Mouse (Mus musculus): ENCODE measurements around the gene Apba2. TPM values are rescaled to one million over a fixed set of nuclear protein-coding genes. Genes with fewer than 3 reads are reported as not detected.

The Apba2 gene
- polyA plus RNA-seq, 1 experiment, result not detected

DNA sequence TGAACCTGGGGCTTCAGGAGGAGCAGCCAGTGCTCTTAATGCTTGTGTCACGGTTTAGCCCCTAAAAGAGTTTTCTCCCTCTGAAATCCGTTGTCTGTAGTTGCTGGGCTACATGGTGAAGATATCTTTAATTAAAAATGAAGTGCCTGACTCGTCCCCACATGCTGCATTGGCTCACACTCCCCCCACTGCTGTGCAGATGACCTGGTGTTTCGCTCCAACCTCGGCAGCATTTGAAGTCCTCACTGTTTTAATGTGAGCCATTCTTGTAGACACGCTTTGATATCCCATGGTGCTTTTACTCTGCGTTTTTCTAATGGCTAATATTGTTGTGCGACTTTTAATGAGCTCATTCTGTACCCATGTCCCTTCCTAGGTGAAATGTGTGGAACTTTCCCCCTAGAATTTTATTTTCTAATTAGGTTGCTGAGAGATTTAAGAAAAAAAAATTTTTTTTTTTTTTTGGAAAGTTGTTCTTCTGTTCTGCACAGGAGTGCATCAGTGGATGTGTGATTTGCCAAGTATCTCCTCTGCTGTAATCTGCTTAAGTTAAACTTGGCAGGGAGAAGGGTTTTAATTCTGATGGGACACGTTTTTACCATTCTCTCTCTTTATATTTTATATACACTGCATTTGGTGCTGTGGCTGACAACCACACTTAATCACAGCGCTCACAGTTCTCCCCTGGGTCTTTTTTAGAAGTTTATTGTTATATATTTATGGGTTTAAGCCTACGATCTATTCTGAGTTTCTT lies 87.3 kb downstream of the Apba2 start:
- H3K27ac ChIP-seq (ENCODE audit: insufficient read depth, low read depth, low read length), result no peak overlapping the region

DNA sequence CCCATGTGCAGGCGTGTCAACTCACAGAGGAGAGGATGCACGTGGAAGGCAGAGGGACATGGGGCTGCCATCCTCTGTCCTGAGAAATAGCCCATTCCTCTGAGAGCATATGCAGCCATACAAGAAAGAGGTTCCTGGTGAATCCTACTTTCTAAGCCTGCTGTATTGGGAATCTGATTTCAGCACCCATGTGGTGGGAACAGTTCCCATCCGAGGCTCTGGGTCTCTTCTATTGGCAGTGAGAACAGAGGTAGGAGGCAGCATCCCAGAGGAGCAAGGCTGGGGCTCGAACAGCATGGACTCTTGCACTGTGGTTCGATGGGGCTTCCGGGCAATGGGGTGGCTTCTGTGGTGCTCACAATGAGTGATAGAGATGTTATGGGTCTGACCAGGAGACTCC lies 93.8 kb downstream of the Apba2 start:
- WGBS, result 79% methylated on average over 6 of the region's 6 CpGs
- no peak for TF ChIP-seq POLR2A (IDR thresholded peaks at IDR 0.05; ENCODE audit: insufficient read depth, low read depth, low read length)
- TF ChIP-seq CTCF (IDR thresholded peaks at IDR 0.05; ENCODE audit: insufficient read depth, low read depth, low read length), result no peak
- no peak overlapping the region for H3K27ac ChIP-seq (ENCODE audit: insufficient read depth, low read depth, low read length)
- H3K4me3 ChIP-seq (ENCODE audit: insufficient read depth, low read depth, low read length), result no peak overlapping the region
- peaks cover 5% of the 10 kb centered on the region; the same call in 1 of the 2 replicates for H3K4me1 ChIP-seq (ENCODE audit: control insufficient read depth, insufficient read depth, low read length)

More for the DNA sequence above, 87.3 kb downstream of the Apba2 start:
- Histone ChIP-seq H3K4me1 (ENCODE audit: control insufficient read depth, insufficient read depth, low read length) (peaks cover 4% of the 10 kb centered on the region), H3K4me3 (ENCODE audit: insufficient read depth, low read depth, low read length) (no peak overlapping the region)
- 54% methylated on average over 11 of the region's 11 CpGs for WGBS
- TF ChIP-seq CTCF (IDR thresholded peaks at IDR 0.05; ENCODE audit: insufficient read depth, low read depth, low read length) (no peak), POLR2A (IDR thresholded peaks at IDR 0.05; ENCODE audit: insufficient read depth, low read depth, low read length) (no peak)

DNA sequence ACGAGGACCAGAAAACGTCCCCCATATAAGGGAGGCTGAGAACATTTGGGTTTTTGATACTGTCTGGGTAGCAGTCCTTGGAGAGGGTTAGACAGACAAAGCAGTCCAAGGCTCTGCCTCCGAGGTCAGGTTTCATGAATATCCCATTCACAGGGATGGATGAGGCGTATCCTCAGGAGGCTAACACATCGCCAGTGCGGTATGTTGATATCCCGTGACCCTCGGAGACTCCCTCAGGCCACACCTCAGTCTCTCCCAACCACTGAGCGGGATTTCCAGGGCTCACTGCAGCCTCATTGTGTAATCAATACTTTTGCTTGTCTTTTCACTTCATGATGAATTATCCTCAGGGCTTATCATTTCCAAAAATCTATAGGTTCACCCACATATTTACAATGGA lies 95.1 kb downstream of the Apba2 start:
- Histone ChIP-seq H3K27ac (ENCODE audit: insufficient read depth, low read depth, low read length) (no peak overlapping the region), H3K4me3 (ENCODE audit: insufficient read depth, low read depth, low read length) (no peak overlapping the region), H3K4me1 (ENCODE audit: control insufficient read depth, insufficient read depth, low read length) (peaks cover 5% of the 10 kb centered on the region; the same call in 1 of the 2 replicates)
- WGBS, result 86% methylated on average over 9 of the region's 9 CpGs
- TF ChIP-seq POLR2A (IDR thresholded peaks at IDR 0.05; ENCODE audit: insufficient read depth, low read depth, low read length) (no peak), CTCF (IDR thresholded peaks at IDR 0.05; ENCODE audit: insufficient read depth, low read depth, low read length) (no peak)

DNA sequence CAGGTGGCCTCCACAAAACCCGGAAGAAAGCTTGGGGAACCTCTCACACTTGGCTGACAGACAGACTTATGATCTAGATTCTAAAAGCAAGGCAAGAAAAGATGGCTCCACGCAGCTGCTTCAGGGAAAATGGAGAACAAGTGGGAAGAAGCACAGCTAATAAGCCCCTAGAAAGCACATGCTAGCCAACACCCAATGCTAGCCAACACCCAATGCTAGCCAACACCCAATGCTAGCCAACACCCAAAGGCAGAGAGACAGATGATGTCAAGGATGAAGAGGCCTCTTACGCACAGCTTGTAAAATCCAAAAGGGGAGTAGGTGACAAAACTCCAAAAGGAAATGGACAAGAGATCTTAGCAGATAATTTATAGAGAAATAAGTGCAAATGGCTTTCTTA lies 108.4 kb downstream of the Apba2 start:
- no peak for TF ChIP-seq POLR2A (IDR thresholded peaks at IDR 0.05; ENCODE audit: insufficient read depth, low read depth, low read length)
- no peak for TF ChIP-seq CTCF (IDR thresholded peaks at IDR 0.05; ENCODE audit: insufficient read depth, low read depth, low read length)
- H3K4me1 ChIP-seq (ENCODE audit: control insufficient read depth, insufficient read depth, low read length), result no peaks in the 10 kb centered on the region
- WGBS, result 84% methylated on average over 3 of the region's 3 CpGs
- H3K27ac ChIP-seq (ENCODE audit: insufficient read depth, low read depth, low read length), result no peak overlapping the region
- H3K4me3 ChIP-seq (ENCODE audit: insufficient read depth, low read depth, low read length), result no peak overlapping the region

DNA sequence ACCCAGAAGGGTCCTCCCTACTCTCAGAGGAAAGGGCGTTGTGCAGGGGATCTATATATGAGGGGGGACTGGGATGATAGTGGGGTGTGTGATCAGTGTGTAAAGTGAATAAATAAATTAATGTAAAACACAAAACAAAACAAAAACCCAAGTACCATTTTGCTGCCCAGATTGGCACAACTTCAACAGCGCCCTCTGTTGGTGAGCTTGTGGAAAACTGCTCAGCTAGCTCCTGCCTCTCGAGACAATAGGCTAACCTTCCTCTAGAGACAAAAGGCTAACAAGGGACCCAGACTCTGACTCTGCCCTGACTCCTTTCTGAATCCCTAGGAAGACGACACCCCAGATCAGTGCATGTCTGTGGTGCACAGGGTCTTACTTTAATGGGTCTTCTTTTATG lies 109.4 kb downstream of the Apba2 start:
- 73% methylated on average over 4 of the region's 4 CpGs for WGBS
- H3K4me3 ChIP-seq (ENCODE audit: insufficient read depth, low read depth, low read length), result no peak overlapping the region
- H3K27ac ChIP-seq (ENCODE audit: insufficient read depth, low read depth, low read length), result no peak overlapping the region
- TF ChIP-seq POLR2A (IDR thresholded peaks at IDR 0.05; ENCODE audit: insufficient read depth, low read depth, low read length), result no peak
- no peak for TF ChIP-seq CTCF (IDR thresholded peaks at IDR 0.05; ENCODE audit: insufficient read depth, low read depth, low read length)
- no peaks in the 10 kb centered on the region for H3K4me1 ChIP-seq (ENCODE audit: control insufficient read depth, insufficient read depth, low read length)

DNA sequence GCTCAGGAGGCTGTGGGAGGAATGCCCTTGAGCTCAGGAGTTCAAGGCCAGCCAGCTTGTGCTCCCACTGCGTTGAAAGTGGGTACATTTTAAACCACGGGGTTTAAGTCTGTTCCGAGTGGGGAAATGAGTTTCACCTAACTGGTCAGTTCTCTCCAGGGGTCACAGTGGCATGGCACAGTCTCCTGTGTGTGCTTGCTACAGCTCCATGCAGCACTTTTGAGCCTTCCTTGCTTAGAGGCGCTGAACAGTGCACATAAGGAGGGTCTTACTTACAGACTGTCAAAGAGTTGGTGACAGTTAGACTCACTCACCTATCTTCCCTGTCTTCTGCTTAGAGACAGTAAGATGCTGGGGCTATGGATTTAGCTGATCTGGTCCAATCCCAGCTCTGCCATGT lies 117.8 kb downstream of the Apba2 start:
- no peak overlapping the region for H3K27ac ChIP-seq (ENCODE audit: insufficient read depth, low read depth, low read length)
- no peak overlapping the region for H3K4me3 ChIP-seq (ENCODE audit: insufficient read depth, low read depth, low read length)
- 97% methylated on average over 4 of the region's 4 CpGs for WGBS
- no peaks in the 10 kb centered on the region for H3K4me1 ChIP-seq (ENCODE audit: control insufficient read depth, insufficient read depth, low read length)
- TF ChIP-seq CTCF (IDR thresholded peaks at IDR 0.05; ENCODE audit: insufficient read depth, low read depth, low read length), result no peak

DNA sequence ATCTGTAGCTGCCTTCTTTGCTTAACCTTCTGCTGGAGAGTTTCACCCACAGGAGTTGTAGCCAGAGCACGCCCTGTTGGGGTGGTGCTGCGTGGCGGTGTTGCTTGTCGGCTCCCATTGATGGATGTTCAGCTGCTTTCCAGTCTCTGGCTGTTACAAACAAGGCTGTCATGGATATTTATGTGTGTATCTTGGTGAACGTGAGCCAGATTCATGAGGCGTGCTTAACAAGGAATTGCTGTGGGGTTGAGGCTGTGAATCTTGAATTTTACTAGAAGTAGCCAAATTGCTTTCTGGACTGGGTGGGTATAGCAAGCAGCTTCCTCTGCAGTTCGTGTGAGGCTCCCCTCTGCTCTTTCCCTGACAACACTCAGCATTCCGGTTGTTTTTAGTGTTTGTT lies 125.0 kb downstream of the Apba2 start:
- Histone ChIP-seq H3K4me1 (ENCODE audit: control insufficient read depth, insufficient read depth, low read length) (peaks cover 11% of the 10 kb centered on the region), H3K27ac (ENCODE audit: insufficient read depth, low read depth, low read length) (no peak overlapping the region), H3K4me3 (ENCODE audit: insufficient read depth, low read depth, low read length) (no peak overlapping the region)
- TF ChIP-seq POLR2A (IDR thresholded peaks at IDR 0.05; ENCODE audit: insufficient read depth, low read depth, low read length) (no peak), CTCF (IDR thresholded peaks at IDR 0.05; ENCODE audit: insufficient read depth, low read depth, low read length) (no peak)
- 78% methylated on average over 8 of the region's 8 CpGs for WGBS

DNA sequence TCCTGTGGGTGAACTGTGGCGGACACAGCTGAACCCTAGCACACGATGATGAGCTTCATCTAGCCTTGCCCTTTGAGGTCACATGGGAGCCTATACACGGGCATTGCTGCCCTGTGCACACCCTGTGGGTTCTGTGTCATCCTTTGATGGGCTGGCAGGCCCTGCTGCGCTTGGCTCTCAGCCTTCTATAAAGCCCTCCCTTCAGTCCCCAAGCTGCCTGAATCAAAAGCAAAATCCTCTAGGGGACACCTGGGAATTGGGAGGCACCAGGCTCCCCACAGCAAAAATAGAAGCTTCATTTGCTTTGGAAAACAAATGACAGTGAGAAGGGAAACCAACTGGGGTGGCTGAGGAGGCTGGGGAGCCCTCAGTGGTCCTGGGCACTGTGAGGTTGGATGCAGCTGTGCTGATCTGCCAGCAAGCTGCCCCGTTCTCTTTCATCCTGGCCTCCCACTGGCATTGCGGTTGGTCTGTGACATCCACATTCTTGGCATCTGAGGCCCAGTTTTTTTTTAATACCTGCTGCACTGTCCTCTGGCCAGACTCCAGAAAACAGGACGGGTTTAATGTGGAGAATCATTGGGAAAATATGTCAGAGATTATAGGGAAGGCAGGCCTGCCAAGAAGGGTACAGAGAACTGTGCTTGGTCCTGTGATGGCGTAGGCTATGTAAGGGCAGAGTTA lies 126.6 kb downstream of the Apba2 start:
- H3K4me1 ChIP-seq (ENCODE audit: control insufficient read depth, insufficient read depth, low read length), result peaks cover 15% of the 10 kb centered on the region
- WGBS, result 58% methylated on average over 8 of the region's 8 CpGs
- TF ChIP-seq CTCF (IDR thresholded peaks at IDR 0.05; ENCODE audit: insufficient read depth, low read depth, low read length) (no peak), POLR2A (IDR thresholded peaks at IDR 0.05; ENCODE audit: insufficient read depth, low read depth, low read length) (no peak)
- H3K4me3 ChIP-seq (ENCODE audit: insufficient read depth, low read depth, low read length), result no peak overlapping the region
- H3K27ac ChIP-seq (ENCODE audit: insufficient read depth, low read depth, low read length), result no peak overlapping the region

DNA sequence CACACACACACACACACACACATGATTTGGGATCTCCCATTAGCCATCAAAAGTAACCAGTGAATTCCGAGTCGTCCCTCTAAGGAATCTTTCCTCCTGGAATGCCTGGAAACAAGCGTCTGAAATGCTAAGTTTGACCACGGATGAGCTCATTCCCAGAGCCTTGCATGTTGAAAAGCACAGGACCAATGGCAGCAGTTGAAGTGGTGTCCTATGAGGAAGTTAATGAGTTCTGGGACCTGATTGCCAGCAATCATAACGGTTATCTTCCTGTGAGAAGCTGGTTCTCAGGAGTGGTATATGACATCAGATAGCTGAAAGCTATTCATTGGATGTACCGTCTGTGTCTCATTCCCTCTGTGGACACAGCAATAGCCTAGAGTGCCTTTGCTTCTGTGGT lies 129.2 kb downstream of the Apba2 start:
- TF ChIP-seq CTCF (IDR thresholded peaks at IDR 0.05; ENCODE audit: insufficient read depth, low read depth, low read length) (no peak), POLR2A (IDR thresholded peaks at IDR 0.05; ENCODE audit: insufficient read depth, low read depth, low read length) (no peak)
- H3K4me1 ChIP-seq (ENCODE audit: control insufficient read depth, insufficient read depth, low read length), result peaks cover 15% of the 10 kb centered on the region
- no peak overlapping the region for H3K4me3 ChIP-seq (ENCODE audit: insufficient read depth, low read depth, low read length)
- WGBS, result 86% methylated on average over 6 of the region's 6 CpGs
- H3K27ac ChIP-seq (ENCODE audit: insufficient read depth, low read depth, low read length), result no peak overlapping the region

Measured in olfactory bulb, adult 2 months (tissue).